8 mouse cellular contexts compared by ENCODE assay signal in the genomic region with DNA sequence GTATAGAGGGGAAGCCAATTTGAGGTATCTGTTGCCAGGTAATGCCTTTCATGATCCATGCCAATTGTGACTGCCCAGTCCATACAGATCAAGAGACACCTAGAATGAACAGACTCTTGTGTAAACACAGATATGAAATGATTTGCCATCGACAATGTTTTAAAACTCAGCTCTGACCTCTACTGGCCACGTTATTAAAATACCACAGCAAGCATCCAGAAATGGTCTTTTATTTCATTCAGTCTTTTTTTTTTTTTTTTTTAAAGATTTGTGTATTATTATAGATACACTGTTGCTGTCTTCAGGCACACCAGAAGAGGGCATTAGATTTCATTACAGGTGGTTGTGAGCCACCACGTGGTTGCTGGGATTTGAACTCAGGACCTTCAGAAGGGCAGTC. TPM values are rescaled to one million over a fixed set of nuclear protein-coding genes. Genes with fewer than 3 reads are reported as not detected.
DNase-seq lines count a peak whose midpoint lies in the region; ATAC-seq and TF ChIP-seq lines count a peak whose summit lies in the region.

No protein-coding gene starts in this region.

- no peaks in the 10 kb centered on the region for H3K36me3 ChIP-seq in forebrain, postnatal 0 days (ENCODE audit: insufficient read depth)
- H3K36me3 ChIP-seq in forebrain, embryonic 16.5 days (ENCODE audit: control insufficient read depth, insufficient read depth): no peaks in the 10 kb centered on the region
- no peaks in the 10 kb centered on the region for H3K36me3 ChIP-seq in lung, embryonic 14.5 days (ENCODE audit: insufficient read depth)

- no peak for ATAC-seq in forebrain, postnatal 0 days
- no peak for ATAC-seq in forebrain, embryonic 16.5 days
- ATAC-seq in lung, embryonic 14.5 days (ENCODE audit: insufficient read depth): 0 out of 2 replicates have a peak, but pooled peaks have one; percentile 59

- no peak overlapping the region for H3K4me3 ChIP-seq in forebrain, postnatal 0 days (ENCODE audit: low read depth, low read length)
- H3K4me3 ChIP-seq in forebrain, embryonic 16.5 days (replicated peaks; ENCODE audit: low read length): no peak overlapping the region
- no peak overlapping the region for H3K4me3 ChIP-seq in lung, embryonic 14.5 days (ENCODE audit: low read depth, low read length)

- peak; percentile 69 for TF ChIP-seq CTCF in forebrain, postnatal 0 days (IDR thresholded peaks at IDR 0.05; ENCODE audit: low read depth)
- peak; percentile 56 for TF ChIP-seq CTCF in lung, embryonic 14.5 days (IDR thresholded peaks at IDR 0.05; ENCODE audit: low read depth)

- DNase-seq in forebrain, postnatal 0 days: peak; percentile 68
- DNase-seq in lung, embryonic 14.5 days: peak; percentile 80
- DNase-seq in lung, adult 18-20 months: no peak
- DNase-seq in MN1 (ENCODE audit: low spot score): peak; percentile 73
- peak; percentile 20 for DNase-seq in lung, postnatal 14 days
- DNase-seq in urinary bladder, postnatal 4 days (ENCODE audit: low spot score in 2 of 2): no peak
- no peak for DNase-seq in layer of hippocampus, adult 11-12 months (ENCODE audit: low spot score)

- H3K4me1 ChIP-seq in forebrain, postnatal 0 days (ENCODE audit: insufficient read depth): no peaks in the 10 kb centered on the region
- no peaks in the 10 kb centered on the region for H3K4me1 ChIP-seq in forebrain, embryonic 16.5 days (replicated peaks; ENCODE audit: control insufficient read depth, insufficient read depth, low read length)
- H3K4me1 ChIP-seq in lung, embryonic 14.5 days (ENCODE audit: insufficient read depth): no peaks in the 10 kb centered on the region

- H3K4me2 ChIP-seq in forebrain, postnatal 0 days (ENCODE audit: low read depth): no peak overlapping the region
- no peak overlapping the region for H3K4me2 ChIP-seq in forebrain, embryonic 16.5 days (ENCODE audit: low read length)
- H3K4me2 ChIP-seq in lung, embryonic 14.5 days: no peak overlapping the region

- no peak overlapping the region for H3K9ac ChIP-seq in forebrain, postnatal 0 days
- no peak overlapping the region for H3K9ac ChIP-seq in forebrain, embryonic 16.5 days (replicated peaks; ENCODE audit: low read depth, low read length)
- no peak overlapping the region for H3K9ac ChIP-seq in lung, embryonic 14.5 days

- H3K9me3 ChIP-seq in forebrain, postnatal 0 days (ENCODE audit: low read length): no peaks in the 10 kb centered on the region
- no peaks in the 10 kb centered on the region for H3K9me3 ChIP-seq in forebrain, embryonic 16.5 days (ENCODE audit: control insufficient read depth, low read length)
- H3K9me3 ChIP-seq in lung, embryonic 14.5 days (ENCODE audit: low read depth, low read length): no peaks in the 10 kb centered on the region

- H3K27ac ChIP-seq in forebrain, postnatal 0 days (ENCODE audit: low read depth, low read length): no peak overlapping the region
- H3K27ac ChIP-seq in forebrain, embryonic 16.5 days (ENCODE audit: low read length): no peak overlapping the region
- no peak overlapping the region for H3K27ac ChIP-seq in lung, embryonic 14.5 days (ENCODE audit: low read depth)

- 11% methylated on average over 3 of the region's 3 CpGs for WGBS in forebrain, postnatal 0 days
- 13% methylated on average over 3 of the region's 3 CpGs for WGBS in forebrain, embryonic 16.5 days
- WGBS in lung, embryonic 14.5 days: 9% methylated on average over 3 of the region's 3 CpGs

- H3K27me3 ChIP-seq in forebrain, postnatal 0 days (ENCODE audit: insufficient read depth, low read length): peaks cover 7% of the 10 kb centered on the region; the same call in 1 of the 2 replicates
- H3K27me3 ChIP-seq in forebrain, embryonic 16.5 days (replicated peaks; ENCODE audit: control insufficient read depth, insufficient read depth, low read length): peaks cover 4% of the 10 kb centered on the region; the same call in 1 of the 2 replicates
- H3K27me3 ChIP-seq in lung, embryonic 14.5 days (ENCODE audit: insufficient read depth, low read length): peaks cover 11% of the 10 kb centered on the region; the same call in 1 of the 2 replicates

RNA-seq across cellular contexts. Expression of a gene that starts 29.6 kb away (rescaled TPM):
- 15.4 and 20.4 TPM in 2 replicates for total RNA-seq in forebrain, postnatal 0 days (2014; rRNA removed)
- polyA plus RNA-seq in forebrain, postnatal 0 days (2015; fragmentation: Nextera tagmentation; extraction: Ambion mirVana): 39.8 and 44.4 TPM in 2 replicates
- polyA plus RNA-seq in forebrain, embryonic 16.5 days (2015; fragmentation: Nextera tagmentation; extraction: Ambion mirVana): 14.7 and 20.2 TPM in 2 replicates
- polyA plus RNA-seq in lung, embryonic 14.5 days (2014; fragmentation: Nextera tagmentation; extraction: Ambion mirVana): 0.46 and 0.95 TPM in 2 replicates

Comparison
In these comparisons a context has a peak if more than half of its experiments do, and no peak if none do; other contexts are left out.
1. DNase-seq: peak in forebrain, postnatal 0 days (single experiment), lung, embryonic 14.5 days (single experiment), MN1 (single experiment) and lung, postnatal 14 days (single experiment); none in lung, adult 18-20 months (0 of 2), urinary bladder, postnatal 4 days (0 of 2) and layer of hippocampus, adult 11-12 months (single experiment).